Mouse (Mus musculus): ENCODE measurements around the gene Best2.

Gene Best2

GRCm38 (mm10) chr8:84981644-84982498 is 32.5 kb downstream of the Best2 start:
- no peak for DNase-seq

- peak; percentile 59 for DNase-seq
Observed at GRCm38 (mm10) chr8:84980622-84981358, 33.5 kb downstream of the Best2 start.

GRCm38 (mm10) chr8:84979599-84980421 is 34.5 kb downstream of the Best2 start:
- peak; percentile 85 for DNase-seq

- peak; percentile 87 for DNase-seq
Observed at GRCm38 (mm10) chr8:84978248-84978940, 35.9 kb downstream of the Best2 start, which contains the start of gene Junb. Junb (minus strand) TSS chr8:84978718.

- DNase-seq = peak; percentile 55
Observed at GRCm38 (mm10) chr8:84977435-84978247, 36.7 kb downstream of the Best2 start.

GRCm38 (mm10) chr8:84976763-84977434 is 37.4 kb downstream of the Best2 start:
- DNase-seq = peak; percentile 51

- DNase-seq = peak; percentile 93
Observed at GRCm38 (mm10) chr8:84976031-84976762, 38.1 kb downstream of the Best2 start.

- DNase-seq = no peak
Observed at GRCm38 (mm10) chr8:84975434-84975833, 38.9 kb downstream of the Best2 start.

GRCm38 (mm10) chr8:84974543-84975142 is 39.7 kb downstream of the Best2 start:
- no peak for DNase-seq

- DNase-seq = no peak
Observed at GRCm38 (mm10) chr8:84973803-84974542, 40.4 kb downstream of the Best2 start.

- no peak for DNase-seq
Observed at GRCm38 (mm10) chr8:84973079-84973478, 41.3 kb downstream of the Best2 start.

GRCm38 (mm10) chr8:84970913-84971312 is 43.4 kb downstream of the Best2 start:
- no peak for DNase-seq

- DNase-seq = no peak
Observed at GRCm38 (mm10) chr8:84970135-84970790, 44.1 kb downstream of the Best2 start.

- peak; percentile 71 for DNase-seq
Observed at GRCm38 (mm10) chr8:84969241-84970134, 44.8 kb downstream of the Best2 start, which contains the start of the genes Gm49661, Prdx2 and Rnaseh2a. Gm49661 (minus strand) TSS chr8:84969433. Prdx2 (plus strand) TSS chr8:84969587. Rnaseh2a (minus strand) TSS chr8:84969767.

GRCm38 (mm10) chr8:84968650-84969049 is 45.7 kb downstream of the Best2 start:
- no peak for DNase-seq

- no peak for DNase-seq
Observed at GRCm38 (mm10) chr8:84967532-84968304, 46.6 kb downstream of the Best2 start.

Data from cerebellum, adult 11 months (tissue).